Mouse (Mus musculus) embryonic facial prominence, embryonic 14.5 days (tissue): ENCODE measurements around the gene Neu4. TPM values are rescaled to one million over a fixed set of nuclear protein-coding genes. Genes with fewer than 3 reads are reported as not detected.
"Not testable (repeated sequence)": the region's sequence is repeated elsewhere in the genome, so short reads cannot be mapped to it uniquely, and the experiment has no call there.

Experiments
- ATAC-seq: fragments of 200-750 bp; cut with Nextera tagmentation; 2 replicates; pipeline ENCODE4 v1.8.0; 2017; ENCODE audit warnings: low read depth, moderate number of reproducible peaks, moderate TSS enrichment
- DNase-seq: peaks from one replicate; pipeline ENCODE4 v3.0.0-alpha.2; 2015; ENCODE audit warnings: low spot score
- H3K27ac ChIP-seq: fragments of 300-500 bp; sonication (generic); replicated peaks from 2 replicates; pipeline ENCODE4 v1.5.1; 2014; ENCODE audit warnings: low read depth, mild to moderate bottlenecking, low read length, moderate library complexity
- H3K27me3 ChIP-seq: fragments of 300-500 bp; sonication (generic); replicated peaks from 2 replicates; pipeline ENCODE4 v1.6.1; 2014; ENCODE audit warnings: low read length; ENCODE audit not compliant: control insufficient read depth, insufficient read depth
- H3K36me3 ChIP-seq: fragments of 300-500 bp; sonication (generic); 2 replicates; pipeline ENCODE4 v1.6.1; 2014; ENCODE audit warnings: low read length, mixed read lengths; ENCODE audit not compliant: control insufficient read depth, insufficient read depth
- H3K4me1 ChIP-seq: fragments of 300-500 bp; sonication (generic); 2 replicates; pipeline ENCODE4 v1.6.1; 2014; ENCODE audit warnings: antibody characterized with exemption, low read length; ENCODE audit not compliant: control insufficient read depth, insufficient read depth
- H3K4me2 ChIP-seq: fragments of 300-500 bp; sonication (generic); 2 replicates; pipeline ENCODE4 v1.6.1; 2014; ENCODE audit warnings: low read depth, mild to moderate bottlenecking, low read length, moderate library complexity, mixed read lengths
- H3K4me3 ChIP-seq: fragments of 300-500 bp; sonication (generic); 2 replicates; pipeline ENCODE4 v1.5.1; 2014; ENCODE audit warnings: low read depth, mild to moderate bottlenecking, low read length
- H3K9ac ChIP-seq: fragments of 300-500 bp; sonication (generic); 2 replicates; pipeline ENCODE4 v1.6.1; 2014; ENCODE audit warnings: low read depth, mild to moderate bottlenecking, low read length, moderate library complexity, mixed read lengths
- H3K9me3 ChIP-seq: fragments of 300-500 bp; sonication (generic); 2 replicates; pipeline ENCODE4 v1.6.1; 2016; ENCODE audit warnings: low read length; ENCODE audit not compliant: control insufficient read depth
- WGBS: fragments of 180-500 bp; shearing (Covaris S2); extraction: QIAGEN DNeasy Blood & Tissue Kit; methylation state at CpG from one replicate; pipeline ENCODE4 v1.1.7; 2014; 5-methylcytosine and 5-hydroxymethylcytosine counted together
- polyA plus RNA-seq: library from polyadenylated mRNA; unstranded; fragments of >200 nt; fragmentation: Nextera tagmentation; extraction: Ambion mirVana; gene quantifications from 2 replicates; pipeline ENCODE4 v1.2.1, GENCODE M21; 2014

The Neu4 gene
- not detected in 2 replicates for polyA plus RNA-seq

DNA sequence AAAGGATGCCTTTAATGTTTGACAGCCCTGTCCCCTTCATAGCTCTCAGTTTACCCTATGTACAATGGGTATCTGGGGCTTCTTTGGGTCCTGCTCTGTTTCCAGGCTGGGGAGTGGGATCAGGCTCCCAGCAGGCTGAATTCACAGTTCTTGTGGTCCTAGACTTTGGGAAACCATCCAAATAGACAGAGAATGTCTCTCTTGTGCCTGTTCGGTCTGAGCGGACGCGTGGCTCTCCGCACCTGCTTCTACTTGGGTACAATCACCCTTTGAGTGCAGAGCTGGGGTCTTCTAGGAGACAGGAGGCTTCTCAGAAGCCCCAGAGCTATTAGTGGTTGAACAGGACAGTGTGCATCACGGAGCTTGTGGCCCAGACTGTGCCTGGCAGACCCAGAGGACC, at the start of gene Neu4:
Gene Neu4 (plus strand): TSS at position 301 of the 400 bp plus-strand sequence.
- Histone ChIP-seq H3K4me2 (no peak within 1 kb of the TSS), H3K9ac (no peak within 1 kb of the TSS), H3K27ac (no peak within 1 kb of the TSS), H3K4me1 (no peaks in the 10 kb centered on the region), H3K36me3 (no peaks in the 10 kb centered on the region), H3K4me3 (no peak within 1 kb of the TSS), H3K9me3 (no peaks in the 10 kb centered on the region), H3K27me3 (no peaks in the 10 kb centered on the region)
- 92% methylated on average over 6 of the region's 6 CpGs for WGBS
- DNase-seq: no peak
- ATAC-seq: no peak

DNA sequence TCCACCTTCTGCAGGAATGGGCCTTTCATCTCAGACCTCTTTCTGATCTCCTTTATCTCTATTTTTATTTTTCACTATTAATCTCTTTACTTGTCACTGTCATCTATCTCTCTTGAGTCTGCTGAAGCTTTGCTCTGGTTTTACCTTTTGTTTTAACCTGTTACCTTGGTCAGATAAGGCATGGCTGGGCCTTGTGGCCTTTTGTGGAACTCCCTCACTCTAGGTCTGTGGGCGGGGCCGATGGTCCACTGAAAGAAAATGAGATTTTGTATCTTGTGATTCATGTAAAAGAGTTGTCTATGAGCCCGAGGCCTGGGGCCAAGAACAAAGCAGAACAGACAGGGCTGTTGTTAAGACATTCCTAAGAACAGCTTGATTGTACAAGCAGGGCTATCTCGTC, 49.5 kb upstream of the Neu4 start:
- not testable (repeated sequence) for H3K36me3 ChIP-seq, H3K4me2 ChIP-seq, H3K27me3 ChIP-seq, H3K9me3 ChIP-seq, H3K9ac ChIP-seq, H3K4me3 ChIP-seq, H3K4me1 ChIP-seq, DNase-seq, H3K27ac ChIP-seq, ATAC-seq
- no CpG with 5 or more reads among the region's 4 CpGs for whole genome bisulfite sequencing

- not testable (repeated sequence) for ATAC-seq, H3K9me3 ChIP-seq
These were observed 44.5 kb upstream of the Neu4 start for GRCm38 (mm10) chr1:93975764-93976163.

GRCm38 (mm10) chr1:93978287-93978686, 42.0 kb upstream of the Neu4 start:
- H3K4me1 ChIP-seq, H3K9me3 ChIP-seq, H3K27me3 ChIP-seq, H3K4me2 ChIP-seq, H3K9ac ChIP-seq, H3K36me3 ChIP-seq, H3K27ac ChIP-seq, DNase-seq, ATAC-seq, H3K4me3 ChIP-seq: not testable (repeated sequence)
- no CpG with 5 or more reads among the region's 7 CpGs for WGBS

More at GRCm38 (mm10) chr1:93975764-93976163, 44.5 kb upstream of the Neu4 start:
- H3K4me3 ChIP-seq, H3K9ac ChIP-seq, H3K4me1 ChIP-seq, H3K4me2 ChIP-seq, H3K27me3 ChIP-seq, H3K27ac ChIP-seq, H3K36me3 ChIP-seq, DNase-seq: not testable (repeated sequence)
- no CpG with 5 or more reads among the region's 4 CpGs for WGBS

- H3K27me3 ChIP-seq, H3K4me1 ChIP-seq, DNase-seq, H3K4me2 ChIP-seq, H3K9ac ChIP-seq, H3K9me3 ChIP-seq, H3K36me3 ChIP-seq, H3K27ac ChIP-seq, H3K4me3 ChIP-seq: not testable (repeated sequence)
- ATAC-seq: peak; percentile 79; the same call in 1 of the 2 replicates
- WGBS: no CpG with 5 or more reads among the region's 2 CpGs
These were observed 39.3 kb upstream of the Neu4 start for GRCm38 (mm10) chr1:93980932-93981331.

DNA sequence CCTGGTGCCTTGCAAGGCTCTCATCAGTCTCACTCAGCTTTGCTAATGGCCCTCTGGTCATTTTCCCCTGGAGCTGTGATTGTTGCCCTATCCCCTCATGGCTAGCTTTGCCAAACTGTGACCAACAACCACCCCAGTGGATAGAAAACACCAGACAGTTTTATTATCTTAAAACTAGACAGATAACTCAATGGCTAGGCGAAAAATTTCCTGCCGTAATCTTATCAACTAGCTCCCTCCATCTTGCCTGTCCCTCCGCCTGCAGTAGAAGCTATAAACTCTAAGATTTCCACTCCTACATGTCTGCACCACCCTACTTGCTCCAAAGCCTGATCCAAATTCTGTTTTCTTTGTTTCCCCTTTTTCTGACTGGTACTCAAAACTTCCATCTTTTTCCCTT, 34.1 kb upstream of the Neu4 start:
- no peak for ATAC-seq
- WGBS: 91% methylated on average over 3 of the region's 3 CpGs

GRCm38 (mm10) chr1:93988786-93989185, 31.5 kb upstream of the Neu4 start:
- no peaks in the 10 kb centered on the region for H3K4me1 ChIP-seq
- DNase-seq (no peak), ATAC-seq (no peak)
- no peaks in the 10 kb centered on the region for H3K9me3 ChIP-seq
- H3K4me3 ChIP-seq: no peak overlapping the region
- 58% methylated on average over 3 of the region's 3 CpGs for WGBS
- no peak overlapping the region for H3K27ac ChIP-seq
- H3K27me3 ChIP-seq: no peaks in the 10 kb centered on the region
- H3K9ac ChIP-seq: no peak overlapping the region
- H3K36me3 ChIP-seq: no peaks in the 10 kb centered on the region
- H3K4me2 ChIP-seq: no peak overlapping the region

More for the DNA sequence above, 34.1 kb upstream of the Neu4 start:
- Histone ChIP-seq H3K9me3 (no peaks in the 10 kb centered on the region), H3K27me3 (no peaks in the 10 kb centered on the region), H3K27ac (no peak overlapping the region), H3K36me3 (no peaks in the 10 kb centered on the region), H3K9ac (no peak overlapping the region), H3K4me3 (no peak overlapping the region), H3K4me1 (no peaks in the 10 kb centered on the region), H3K4me2 (no peak overlapping the region)
- no peak for DNase-seq

DNA sequence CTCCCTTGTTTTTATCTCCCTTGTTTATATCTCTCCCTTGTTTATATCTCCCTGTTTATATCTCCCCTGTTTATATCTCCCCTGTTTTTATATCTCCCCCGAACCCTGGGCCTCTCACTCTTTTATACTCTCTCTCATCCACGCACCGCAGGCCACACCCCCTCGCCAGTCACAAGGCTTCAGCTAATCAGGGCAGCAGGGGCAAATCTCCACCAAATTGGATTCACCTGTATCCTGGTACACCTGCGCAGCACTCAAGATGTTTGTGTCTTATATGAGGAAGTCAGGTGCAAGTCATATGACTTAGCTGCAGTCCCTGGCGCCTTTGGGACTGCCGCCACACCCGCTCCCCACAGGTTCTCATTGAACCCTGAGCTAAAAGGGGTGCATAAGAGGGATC, 30.0 kb upstream of the Neu4 start, which contains the start of gene Gal3st2c:
Gene Gal3st2c (plus strand): TSS at position 301 of the 400 bp plus-strand sequence.
- WGBS: 79% methylated on average over 6 of the region's 8 CpGs
- H3K4me1 ChIP-seq: not testable (repeated sequence)

GRCm38 (mm10) chr1:93991068-93991467, 29.2 kb upstream of the Neu4 start:
- not testable (repeated sequence) for H3K4me2 ChIP-seq, H3K4me3 ChIP-seq, H3K27me3 ChIP-seq, H3K9me3 ChIP-seq, H3K9ac ChIP-seq, DNase-seq, ATAC-seq, H3K27ac ChIP-seq, H3K36me3 ChIP-seq, H3K4me1 ChIP-seq
- WGBS: 77% methylated on average over 2 of the region's 2 CpGs

More for the DNA sequence above, 30.0 kb upstream of the Neu4 start, which contains the start of gene Gal3st2c:
- not testable (repeated sequence) for H3K9ac ChIP-seq, H3K27ac ChIP-seq, DNase-seq, H3K4me3 ChIP-seq, ATAC-seq, H3K9me3 ChIP-seq, H3K36me3 ChIP-seq, H3K4me2 ChIP-seq, H3K27me3 ChIP-seq
